Mouse (Mus musculus) CH12.LX (cell line): Measurements from ENCODE around the gene Dnah17. TPM values are rescaled to one million over a fixed set of nuclear protein-coding genes. Genes with fewer than 3 reads are reported as not detected.

ENCODE experiments used
- DNase-seq: peaks from one replicate; pipeline ENCODE4 v3.0.0-alpha.2; 2013; ENCODE audit errors: extremely low read depth
- H3K27ac ChIP-seq: 2 replicates; pipeline ENCODE4 v1.5.1; 2012; ENCODE audit warnings: low read depth, mild to moderate bottlenecking, control low read depth, moderate library complexity; ENCODE audit not compliant: insufficient read depth
- H3K27me3 ChIP-seq: replicated peaks from 2 replicates; pipeline ENCODE3; 2012; ENCODE audit warnings: inconsistent platforms
- H3K36me3 ChIP-seq, 2 experiments: replicated peaks in 1 of 2; 2 replicates each; pipeline versions ENCODE3 to v1.6.1; 2012; ENCODE audit warnings: inconsistent platforms in 1 of 2, low read length in 1 of 2, mild to moderate bottlenecking in 1 of 2, mixed read lengths in 1 of 2, moderate library complexity in 1 of 2; ENCODE audit not compliant: control insufficient read depth in 1 of 2, insufficient read depth in 1 of 2
- H3K4me1 ChIP-seq, 2 experiments: 2 replicates each; pipeline ENCODE4 v1.6.1; 2012; ENCODE audit warnings: inconsistent platforms in 1 of 2, moderate library complexity in 1 of 2; ENCODE audit not compliant: insufficient read depth in 2 of 2, control insufficient read depth in 1 of 2
- H3K4me2 ChIP-seq: 2 replicates; pipeline ENCODE4 v1.6.1; 2012; ENCODE audit warnings: low read depth, mild to moderate bottlenecking, control low read depth; ENCODE audit not compliant: poor library complexity, insufficient read depth, severe bottlenecking
- H3K4me3 ChIP-seq, 3 experiments: fragments of 150-350 bp in 1 of 3; sonication (generic) in 1 of 3; replicated peaks in 1 of 3; 2 replicates each; pipeline versions ENCODE3 to v1.5.1; 2011 to 2012; ENCODE audit warnings: low read depth in 2 of 3, low read length in 2 of 3, mild to moderate bottlenecking in 2 of 3, moderate library complexity in 2 of 3, control low read depth in 1 of 3, improper control_type of control experiment in 1 of 3, inconsistent platforms in 1 of 3, mixed read lengths in 1 of 3; ENCODE audit not compliant: poor library complexity in 1 of 3
- H3K79me2 ChIP-seq: replicated peaks from 2 replicates; pipeline ENCODE4 v1.6.1; 2012; ENCODE audit warnings: mild to moderate bottlenecking, moderate library complexity; ENCODE audit not compliant: control insufficient read depth, poor library complexity, insufficient read depth, severe bottlenecking; ENCODE audit errors: extremely low read depth
- H3K9ac ChIP-seq: 2 replicates; pipeline ENCODE4 v1.6.1; 2012; ENCODE audit warnings: low read depth, mild to moderate bottlenecking, control low read depth, moderate library complexity; ENCODE audit not compliant: insufficient read depth
- H3K9me3 ChIP-seq: replicated peaks from 2 replicates; pipeline ENCODE3; 2012; ENCODE audit warnings: low read length, inconsistent platforms, mixed read lengths
- BHLHE40 ChIP-seq: IDR thresholded peaks from 2 replicates; pipeline ENCODE4 v1.6.1; 2011; ENCODE audit warnings: mild to moderate bottlenecking, low read depth, low read length, improper control_type of control experiment
- CHD1 ChIP-seq: IDR thresholded peaks from 2 replicates; pipeline ENCODE4 v1.6.1; 2012; ENCODE audit warnings: low read depth, low read length, improper control_type of control experiment, inconsistent platforms
- CHD2 ChIP-seq: IDR thresholded peaks from 2 replicates; pipeline ENCODE4 v1.6.1; 2011; ENCODE audit warnings: low read length, improper control_type of control experiment
- E2F4 ChIP-seq: IDR thresholded peaks from 2 replicates; pipeline ENCODE4 v1.6.1; 2011; ENCODE audit warnings: low read depth, low read length, improper control_type of control experiment; ENCODE audit not compliant: insufficient replicate concordance
- ELF1 ChIP-seq: IDR thresholded peaks from 2 replicates; pipeline ENCODE4 v1.6.1; 2014; ENCODE audit warnings: low read depth, mild to moderate bottlenecking, inconsistent platforms, low read length, improper control_type of control experiment
- EP300 ChIP-seq: IDR thresholded peaks from 2 replicates; pipeline ENCODE4 v1.6.1; 2011; ENCODE audit warnings: low read length, improper control_type of control experiment
- ETS1 ChIP-seq: conservative IDR thresholded peaks from 2 replicates; pipeline ENCODE4 v1.6.1; 2012; ENCODE audit warnings: low read depth, mild to moderate bottlenecking, inconsistent platforms, low read length, improper control_type of control experiment, moderate library complexity
- HCFC1 ChIP-seq: IDR thresholded peaks from 2 replicates; pipeline ENCODE4 v1.6.1; 2012; ENCODE audit warnings: low read depth, mild to moderate bottlenecking, inconsistent platforms, low read length, improper control_type of control experiment
- IRF4 ChIP-seq: IDR thresholded peaks from 2 replicates; pipeline ENCODE4 v1.6.1; 2014; ENCODE audit warnings: low read depth, mild to moderate bottlenecking, inconsistent platforms, low read length, improper control_type of control experiment
- JUN ChIP-seq: IDR thresholded peaks from 2 replicates; pipeline ENCODE4 v1.6.1; 2011; ENCODE audit warnings: low read depth, mild to moderate bottlenecking, low read length, improper control_type of control experiment, moderate library complexity; ENCODE audit not compliant: insufficient read depth
- JUND ChIP-seq: conservative IDR thresholded peaks from 2 replicates; pipeline ENCODE4 v1.6.1; 2011; ENCODE audit warnings: low read depth, low read length, improper control_type of control experiment
- KAT2A ChIP-seq: IDR thresholded peaks from 2 replicates; pipeline ENCODE4 v1.6.1; 2012; ENCODE audit warnings: low read length, improper control_type of control experiment, inconsistent platforms; ENCODE audit not compliant: insufficient replicate concordance
- MAX ChIP-seq: IDR thresholded peaks from 2 replicates; pipeline ENCODE4 v1.6.1; 2011; ENCODE audit warnings: low read length, improper control_type of control experiment
- MAZ ChIP-seq: IDR thresholded peaks from 2 replicates; pipeline ENCODE4 v1.6.1; 2012; ENCODE audit warnings: low read depth, mild to moderate bottlenecking, inconsistent platforms, low read length, improper control_type of control experiment, moderate library complexity
- MEF2A ChIP-seq: IDR thresholded peaks from 2 replicates; pipeline ENCODE4 v1.6.1; 2014; ENCODE audit warnings: low read depth, mild to moderate bottlenecking, inconsistent platforms, low read length, improper control_type of control experiment, borderline replicate concordance
- MYC ChIP-seq: IDR thresholded peaks from 2 replicates; pipeline ENCODE4 v1.6.1; 2011; ENCODE audit warnings: low read depth, mild to moderate bottlenecking, improper control_type of control experiment, low read length
- NELFE ChIP-seq: IDR thresholded peaks from 2 replicates; pipeline ENCODE4 v1.6.1; 2011; ENCODE audit warnings: low read depth, low read length, improper control_type of control experiment
- NRF1 ChIP-seq: IDR thresholded peaks from 2 replicates; pipeline ENCODE4 v1.6.1; 2014; ENCODE audit warnings: low read depth, mild to moderate bottlenecking, inconsistent platforms, low read length, improper control_type of control experiment, moderate library complexity
- PAX5 ChIP-seq: IDR thresholded peaks from 2 replicates; pipeline ENCODE4 v1.6.1; 2012; ENCODE audit warnings: low read length, inconsistent platforms, mixed read lengths
- POLR2AphosphoS2 ChIP-seq: IDR thresholded peaks from 2 replicates; pipeline ENCODE4 v1.6.1; 2011; ENCODE audit warnings: low read depth, low read length, improper control_type of control experiment
- RCOR1 ChIP-seq: conservative IDR thresholded peaks from 2 replicates; pipeline ENCODE4 v1.6.1; 2012; ENCODE audit warnings: low read depth, mild to moderate bottlenecking, inconsistent platforms, low read length, improper control_type of control experiment
- SIN3A ChIP-seq: IDR thresholded peaks from 2 replicates; pipeline ENCODE4 v1.6.1; 2012; ENCODE audit warnings: low read length, improper control_type of control experiment, inconsistent platforms
- UBTF ChIP-seq: IDR thresholded peaks from 2 replicates; pipeline ENCODE4 v1.6.1; 2012; ENCODE audit warnings: low read depth, mild to moderate bottlenecking, inconsistent platforms, low read length, improper control_type of control experiment, moderate library complexity
- USF1 ChIP-seq: IDR thresholded peaks from 2 replicates; pipeline ENCODE4 v1.6.1; 2014; ENCODE audit warnings: low read depth, mild to moderate bottlenecking, inconsistent platforms, low read length, improper control_type of control experiment
- USF2 ChIP-seq: conservative IDR thresholded peaks from 2 replicates; pipeline ENCODE4 v1.6.1; 2011; ENCODE audit warnings: low read depth, low read length, improper control_type of control experiment
- ZC3H11A ChIP-seq: IDR thresholded peaks from 2 replicates; pipeline ENCODE4 v1.6.1; 2012; ENCODE audit warnings: low read depth, mild to moderate bottlenecking, inconsistent platforms, low read length, improper control_type of control experiment
- ZKSCAN1 ChIP-seq: IDR thresholded peaks from 2 replicates; pipeline ENCODE4 v1.6.1; 2012; ENCODE audit warnings: low read depth, inconsistent platforms, low read length, improper control_type of control experiment, borderline replicate concordance
- ZNF384 ChIP-seq: IDR thresholded peaks from 2 replicates; pipeline ENCODE4 v1.6.1; 2012; ENCODE audit warnings: low read depth, low read length, improper control_type of control experiment, inconsistent platforms
- dilution Hi-C: fragments of 300-500 bp; cut with MboI; formaldehyde crosslinking; loops from 2 replicates; pipeline ENCODE4 v1.14.3; 2020; ENCODE audit warnings: low sequenced_read_pairs; ENCODE audit not compliant: extremely low pct_unique_long_range_greater_than_20kb, extremely low pct_ligation_motif_present
- in situ Hi-C: fragments of 300-500 bp; cut with MboI; formaldehyde crosslinking; loops from 3 replicates; pipeline ENCODE4 v1.14.3; 2019; ENCODE audit warnings: low sequenced_read_pairs, low pct_ligation_motif_present, low pct_unique_long_range_greater_than_20kb, mixed read lengths
- polyA plus RNA-seq: library from polyadenylated mRNA; unstranded; fragments of >175 nt; gene quantifications from 2 replicates; pipeline ENCODE4 v1.2.1, GENCODE M21; 2012; ENCODE audit warnings: low read depth; ENCODE audit not compliant: insufficient read length
- total RNA-seq, 2 experiments: library from RNA; depleted of rRNA; stranded (reverse); fragments of 300-350 nt in 1 of 2; fragments of >200 nt in 1 of 2; gene quantifications; 2 replicates each; pipeline ENCODE4 v1.2.3; 2012 to 2014

Gene Dnah17
- total and polyA plus RNA-seq, 3 experiments: 0.08 to 0.23 TPM; not detected in 1

DNA sequence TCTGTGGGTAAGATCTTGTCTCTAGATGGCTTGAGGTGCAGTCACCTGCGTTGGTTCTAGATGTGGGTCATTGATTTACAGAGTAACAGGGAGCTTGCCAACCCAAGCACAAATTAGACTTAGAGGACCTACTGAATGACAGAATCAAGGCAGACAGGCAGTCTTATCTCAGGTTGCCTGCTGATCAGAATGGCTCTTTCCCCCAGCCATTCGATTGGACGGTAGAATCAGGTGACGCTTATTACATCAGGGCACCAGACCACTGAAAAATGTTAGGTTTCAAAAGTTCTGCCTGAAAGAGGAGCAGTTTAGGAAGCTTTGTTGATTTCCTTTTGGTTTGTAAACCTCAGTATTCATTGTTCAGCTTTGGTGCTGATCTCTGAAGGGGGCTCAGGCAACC lies 142.5 kb downstream of the Dnah17 start (continued):
- TF ChIP-seq ZKSCAN1 (no peak), HCFC1 (peak; percentile 47), EP300 (no peak), USF1 (peak; percentile 90), CHD2 (no peak), RCOR1 (0 out of 2 replicates have a peak, but pooled peaks have one; percentile 46)

- in situ Hi-C loops: no loop called here
These were observed 143.4 kb downstream of the Dnah17 start for GRCm38 (mm10) chr11:117987032-117987451.

DNA sequence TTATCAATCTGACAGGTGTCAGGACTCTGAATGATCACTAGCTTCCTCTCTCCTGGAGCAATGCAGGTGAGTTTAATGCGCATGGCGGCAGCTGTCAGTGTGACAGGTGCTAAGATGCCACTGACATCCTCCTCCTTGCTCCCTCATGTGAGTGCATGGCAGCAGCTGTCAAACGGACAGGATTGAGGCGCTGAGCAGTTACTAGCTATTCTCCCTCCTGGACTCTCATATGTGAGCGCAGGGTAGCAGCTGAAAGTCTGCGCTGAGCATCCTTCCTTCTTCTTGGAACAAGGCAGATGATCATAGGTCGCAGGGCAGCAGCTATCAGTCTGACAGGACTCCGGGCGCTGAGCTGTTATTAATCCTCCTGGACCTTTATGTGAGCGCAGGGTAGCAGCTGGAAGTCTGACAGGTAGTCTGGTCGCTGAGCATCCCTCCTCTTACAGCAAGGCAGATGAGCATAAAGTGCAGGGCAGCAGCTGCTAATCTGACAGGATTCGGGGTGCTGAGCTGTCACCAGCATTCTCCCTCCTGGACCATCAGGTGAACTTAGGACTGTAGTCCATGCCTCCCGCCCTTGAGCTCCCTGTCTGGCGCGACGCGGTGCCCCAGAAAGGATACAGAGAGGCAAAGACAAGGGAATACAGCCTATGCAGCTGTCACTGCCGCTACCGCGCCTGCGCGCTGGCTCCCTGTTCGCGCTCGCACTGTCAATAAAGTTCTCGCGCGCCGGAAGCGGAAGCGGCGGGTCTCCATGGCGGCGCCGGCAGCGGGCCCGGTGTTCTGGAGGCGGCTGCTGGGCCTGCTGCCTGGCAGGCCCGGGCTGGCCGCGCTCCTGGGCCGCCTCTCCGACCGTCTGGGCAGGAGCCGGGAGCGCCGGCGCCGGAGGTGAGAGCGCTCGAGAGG lies 144.1 kb downstream of the Dnah17 start, which contains the start of gene Pgs1:
Gene Pgs1, plus strand, starts transcription at position 167 of the 906 bp plus-strand sequence.
- DNase-seq: peak; percentile 90
- in situ Hi-C loops (no loop called here), dilution Hi-C loops (no loop called here)
- Histone ChIP-seq H3K9me3 (no peaks in the 10 kb centered on the region), H3K79me2 (peaks cover 47% of the 10 kb centered on the region), H3K27me3 (peaks cover 29% of the 10 kb centered on the region), H3K4me2 (peak within 1 kb of the TSS; percentile 87), H3K4me3 (peak within 1 kb of the TSS; percentile 83 to 97 (median 88)), H3K27ac (peak within 1 kb of the TSS; percentile 12; the same call in 1 of the 2 replicates), H3K36me3 (peaks cover 0 to 2% of the 10 kb centered on the region in 2 experiments), H3K9ac (peak within 1 kb of the TSS; percentile 86), H3K4me1 (peaks cover 26 to 47% of the 10 kb centered on the region in 2 experiments)
- TF ChIP-seq POLR2AphosphoS2 (no peak; the same call in 1 of the 2 replicates), ZC3H11A (no peak), ETS1 (no peak), NELFE (peak; percentile 89), IRF4 (peak; percentile 62), CHD2 (no peak), PAX5 (no peak), USF2 (no peak), ELF1 (peak; percentile 98), MAX (no peak; the same call in 1 of the 2 replicates), JUND (no peak), USF1 (no peak), ZKSCAN1 (no peak; the same call in 1 of the 2 replicates), KAT2A (peak; percentile 93; the same call in 1 of the 2 replicates), CHD1 (no peak), JUN (no peak), E2F4 (no peak), RCOR1 (no peak)

More at GRCm38 (mm10) chr11:117987032-117987451, 143.4 kb downstream of the Dnah17 start:
- TF ChIP-seq JUN (no peak), ELF1 (no peak), CHD1 (no peak), MAZ (no peak), EP300 (no peak), ZC3H11A (no peak), USF2 (no peak), E2F4 (no peak), MEF2A (no peak), NELFE (no peak), NRF1 (no peak), MYC (no peak), SIN3A (no peak), ZNF384 (no peak), POLR2AphosphoS2 (no peak), ETS1 (no peak), IRF4 (no peak), BHLHE40 (no peak), UBTF (no peak)
- TF ChIP-seq, all 38 proteins: peak for 0
- peaks cover 26% of the 10 kb centered on the region for H3K27me3 ChIP-seq
- H3K36me3 ChIP-seq: peaks cover 0 to 2% of the 10 kb centered on the region in 2 experiments
- peak overlapping the region; percentile 87 for H3K4me2 ChIP-seq
- H3K9me3 ChIP-seq: no peaks in the 10 kb centered on the region
- H3K9ac ChIP-seq: peak overlapping the region; percentile 86
- H3K79me2 ChIP-seq: peaks cover 53% of the 10 kb centered on the region
- dilution Hi-C loops: no loop called here
- H3K27ac ChIP-seq: peak overlapping the region; percentile 12; the same call in 1 of the 2 replicates
- H3K4me3 ChIP-seq: peak overlapping the region; percentile 83 to 97 (median 88)
- DNase-seq: no peak
- peaks cover 31 to 53% of the 10 kb centered on the region in 2 experiments for H3K4me1 ChIP-seq
